Mouse (Mus musculus) lung, adult 2 months (tissue): Measurements from ENCODE around the gene Snd1. TPM values are rescaled to one million over a fixed set of nuclear protein-coding genes. Genes with fewer than 3 reads are reported as not detected.

ENCODE experiments used
- DNase-seq: peaks from one replicate; pipeline ENCODE4 v3.0.0; 2022
- H3K4me1 ChIP-seq: fragments of 200-500 bp; 2 replicates; pipeline ENCODE4 v1.6.1; 2011; ENCODE audit warnings: low read length; ENCODE audit not compliant: control insufficient read depth, insufficient read depth
- H3K4me3 ChIP-seq: fragments of 200-500 bp; replicated peaks from 2 replicates; pipeline ENCODE3; 2011; ENCODE audit warnings: low read depth, mild to moderate bottlenecking, control low read depth, low read length; ENCODE audit errors: extremely low read depth
- CTCF ChIP-seq: fragments of 200-500 bp; IDR thresholded peaks from 2 replicates; pipeline ENCODE4 v1.5.1; 2011; ENCODE audit warnings: mild to moderate bottlenecking, low read length, control low read depth; ENCODE audit not compliant: insufficient read depth
- POLR2A ChIP-seq: fragments of 200-500 bp; IDR thresholded peaks from 2 replicates; pipeline ENCODE4 v1.6.1; 2011; ENCODE audit warnings: low read depth, mild to moderate bottlenecking, control low read depth, low read length, borderline replicate concordance; ENCODE audit errors: extremely low read depth
- WGBS: fragments of 180-500 bp; shearing (Covaris S2); methylation state at CpG from one replicate; pipeline ENCODE4 v1.1.7; 2018; 5-methylcytosine and 5-hydroxymethylcytosine counted together
- polyA plus RNA-seq: library from polyadenylated mRNA; depleted of rRNA; stranded (reverse); fragments of >200 nt; gene quantifications from 2 replicates; pipeline ENCODE4 v1.2.3, GENCODE M21; 2012

Snd1 gene
- polyA plus RNA-seq, 1 experiment, result 88.3 TPM

GRCm38 (mm10) chr6:28877945-28878666 is 403.2 kb downstream of the Snd1 start:
- WGBS, result 44% methylated on average over 7 of the region's 7 CpGs
- TF ChIP-seq CTCF (no peak), POLR2A (no peak)
- H3K4me3 ChIP-seq, result no peak overlapping the region
- DNase-seq, result no peak
- no peaks in the 10 kb centered on the region for H3K4me1 ChIP-seq

DNA sequence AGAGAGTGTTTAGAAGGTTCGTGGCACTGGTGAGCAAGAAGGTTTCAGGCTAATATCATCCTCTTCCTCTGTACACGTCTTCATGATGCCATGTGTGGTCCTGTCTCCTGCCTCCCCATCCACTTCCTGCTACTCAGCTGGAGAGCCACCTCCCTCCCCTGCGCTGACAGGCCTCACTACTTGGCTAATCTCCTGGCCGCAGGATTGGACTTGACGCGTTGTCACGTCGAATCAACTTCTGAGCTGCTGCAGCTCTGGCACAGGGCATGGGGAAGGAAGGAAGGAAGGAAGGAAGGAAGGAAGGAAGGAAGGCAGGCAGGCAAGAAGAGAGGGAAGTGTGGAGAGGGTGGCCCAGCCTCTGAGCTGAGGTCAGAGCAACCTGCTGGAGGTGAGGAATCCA is 404.4 kb downstream of the Snd1 start:
- no peak for DNase-seq
- Histone ChIP-seq H3K4me3 (no peak overlapping the region), H3K4me1 (no peaks in the 10 kb centered on the region)
- WGBS, result 58% methylated on average over 8 of the region's 8 CpGs
- TF ChIP-seq CTCF, result no peak
- no peak for TF ChIP-seq POLR2A

GRCm38 (mm10) chr6:28880909-28881308 is 406.0 kb downstream of the Snd1 start:
- TF ChIP-seq POLR2A (no peak), CTCF (no peak)
- 70% methylated on average over 4 of the region's 4 CpGs for WGBS
- no peak for DNase-seq
- no peaks in the 10 kb centered on the region for H3K4me1 ChIP-seq
- no peak overlapping the region for H3K4me3 ChIP-seq

DNA sequence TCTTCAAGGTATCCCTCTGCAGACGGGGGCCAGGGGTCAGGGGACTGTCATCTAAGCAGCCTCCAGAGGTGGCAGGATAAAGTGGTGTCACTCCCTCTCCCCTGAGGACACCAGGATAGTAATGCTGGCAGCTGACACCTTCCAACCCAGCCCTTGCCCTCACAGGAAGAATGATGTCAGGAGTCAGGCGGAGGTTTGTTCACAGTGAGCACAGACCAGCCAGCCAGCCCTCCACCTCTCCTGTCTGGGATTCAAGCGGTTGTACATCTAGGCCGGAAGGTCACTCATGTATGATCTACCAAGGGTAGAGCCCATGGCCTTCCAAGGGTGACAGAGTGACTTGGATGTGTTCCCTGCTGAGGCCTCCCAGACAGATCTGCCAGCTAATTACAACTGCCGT is 408.6 kb downstream of the Snd1 start:
- WGBS, result 82% methylated on average over 5 of the region's 5 CpGs
- no peak for TF ChIP-seq CTCF
- no peak for TF ChIP-seq POLR2A
- Histone ChIP-seq H3K4me1 (no peaks in the 10 kb centered on the region), H3K4me3 (no peak overlapping the region)
- DNase-seq, result no peak

- no peak for TF ChIP-seq CTCF
- no peak for TF ChIP-seq POLR2A
- DNase-seq, result no peak
- no peak overlapping the region for H3K4me3 ChIP-seq
- WGBS, result 80% methylated on average over 7 of the region's 7 CpGs
- H3K4me1 ChIP-seq, result no peaks in the 10 kb centered on the region
Observed at GRCm38 (mm10) chr6:28886724-28887440, 411.9 kb downstream of the Snd1 start.

DNA sequence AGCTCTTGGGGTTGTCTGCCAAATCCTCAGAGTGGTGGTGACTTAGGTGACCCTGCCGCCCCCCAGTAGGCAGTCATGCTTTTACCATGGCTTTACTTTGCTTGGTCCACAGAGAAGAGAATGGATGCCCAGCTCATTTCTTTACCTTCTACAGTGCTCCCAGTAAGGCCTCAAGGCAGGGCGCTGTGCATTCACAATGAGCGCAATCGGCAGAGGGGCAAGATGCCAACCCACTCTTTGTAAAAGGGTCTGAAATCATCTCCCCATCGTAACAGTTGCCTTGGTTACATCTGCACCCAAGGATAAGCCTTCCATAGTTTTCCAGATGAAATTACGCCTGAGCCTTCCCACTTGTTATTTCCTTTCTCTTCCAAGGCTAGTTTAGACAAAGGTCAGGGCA is 415.5 kb downstream of the Snd1 start:
- H3K4me3 ChIP-seq, result no peak overlapping the region
- H3K4me1 ChIP-seq, result no peaks in the 10 kb centered on the region
- TF ChIP-seq CTCF (no peak), POLR2A (no peak)
- no peak for DNase-seq
- WGBS, result 84% methylated on average over 6 of the region's 6 CpGs

DNA sequence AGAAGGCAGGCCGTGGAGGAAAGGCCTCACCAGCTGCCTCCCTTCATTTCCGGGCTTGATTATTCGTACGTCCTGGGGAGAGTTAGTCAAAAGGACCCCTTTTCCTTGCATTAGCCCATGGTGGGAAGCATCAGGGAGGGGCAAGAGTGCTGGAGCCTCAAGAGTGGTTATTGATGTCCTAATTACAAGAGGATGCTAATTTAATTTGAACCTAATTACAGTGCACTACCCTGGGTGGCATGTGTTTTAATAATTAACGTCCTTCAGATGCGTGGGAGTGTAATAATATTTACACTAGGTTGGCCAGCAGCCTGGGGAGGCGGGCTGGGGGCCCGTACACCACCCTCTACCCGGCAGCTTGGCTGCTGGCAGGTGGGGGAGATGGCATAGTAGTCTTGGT is 416.5 kb downstream of the Snd1 start:
- WGBS, result 43% methylated on average over 9 of the region's 9 CpGs
- DNase-seq, result no peak
- no peaks in the 10 kb centered on the region for H3K4me1 ChIP-seq
- no peak for TF ChIP-seq POLR2A
- H3K4me3 ChIP-seq, result no peak overlapping the region

- DNase-seq, result no peak
- TF ChIP-seq CTCF, result no peak
- 62% methylated on average over 12 of the region's 12 CpGs for WGBS
- H3K4me3 ChIP-seq, result no peak overlapping the region
- H3K4me1 ChIP-seq, result no peaks in the 10 kb centered on the region
Observed at GRCm38 (mm10) chr6:28895004-28895515, 420.1 kb downstream of the Snd1 start.

- Histone ChIP-seq H3K4me1 (no peaks in the 10 kb centered on the region), H3K4me3 (no peak overlapping the region)
- WGBS, result 69% methylated on average over 6 of the region's 6 CpGs
- DNase-seq, result no peak
- no peak for TF ChIP-seq POLR2A
- no peak for TF ChIP-seq CTCF
Observed at GRCm38 (mm10) chr6:28895726-28896125, 420.8 kb downstream of the Snd1 start.
